In the genomic region with DNA sequence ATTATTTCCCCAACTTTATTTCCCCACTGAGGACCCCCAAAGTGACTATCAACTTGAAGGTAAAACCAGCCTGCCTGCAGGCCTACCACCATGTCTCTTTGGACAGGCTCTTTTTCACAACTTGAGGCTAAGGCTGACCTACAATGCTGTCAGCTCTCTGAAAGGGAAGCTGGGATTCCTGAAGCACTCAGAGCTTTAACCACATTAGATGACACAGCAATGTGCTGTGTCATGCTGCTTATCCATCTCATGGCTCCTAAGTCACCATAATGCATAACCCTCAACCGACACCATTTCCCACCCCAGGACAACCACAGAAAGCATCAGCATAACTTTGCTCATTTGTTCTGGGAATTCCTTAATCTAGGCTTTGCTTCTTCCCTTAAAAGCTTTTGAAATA, we compare ENCODE assay signal across 21 mouse cellular contexts.
DNase-seq lines count a peak whose midpoint lies in the region; ATAC-seq and TF ChIP-seq lines count a peak whose summit lies in the region.
"Had no signal": no experiment of that assay in that cellular context is flagged by ENCODE, and none has a peak within 500 bp of the region (broad histone marks: within the 10 kb centered on the region; RNA-seq: fewer than 3 reads in every experiment).

No protein-coding gene starts in this region.

- no peaks in the 10 kb centered on the region for H3K4me1 ChIP-seq in hindbrain, postnatal 0 days (ENCODE audit: insufficient read depth, low read length)
- H3K4me1 ChIP-seq: forebrain, embryonic 13.5 days; heart, embryonic 15.5 days had no signal

- ATAC-seq in common myeloid progenitor, adult 5-6 weeks (replicated peaks; ENCODE audit: low read depth, poor library complexity, severe bottlenecking) = peak; percentile 100
- peak; percentile 52 for ATAC-seq in megakaryocyte-erythroid progenitor cell, adult 5-6 weeks (replicated peaks; ENCODE audit: low FRiP score, low TSS enrichment, poor library complexity, severe bottlenecking)
- no peak for ATAC-seq in hindbrain, postnatal 0 days
- ATAC-seq: forebrain, embryonic 13.5 days; intestine, embryonic 16.5 days had no signal

- intact Hi-C loops in left cerebral cortex, postnatal 36 days (cut with DNase I) = no loop called here

- H3K36me3 ChIP-seq in hindbrain, postnatal 0 days (ENCODE audit: insufficient read depth, low read length) = no peaks in the 10 kb centered on the region
- H3K36me3 ChIP-seq: embryonic facial prominence, embryonic 10.5 days; heart, embryonic 15.5 days; hindbrain, embryonic 10.5 days had no signal

- no peaks in the 10 kb centered on the region for H3K9me3 ChIP-seq in hindbrain, postnatal 0 days (ENCODE audit: low read length)
- H3K9me3 ChIP-seq: embryonic facial prominence, embryonic 10.5 days; forebrain, embryonic 13.5 days; heart, embryonic 15.5 days; hindbrain, embryonic 10.5 days had no signal

- no peak for TF ChIP-seq CTCF in hindbrain, postnatal 0 days (IDR thresholded peaks at IDR 0.05; ENCODE audit: low read depth)

- no peak overlapping the region for H3K4me3 ChIP-seq in hindbrain, postnatal 0 days (ENCODE audit: low read length)
- H3K4me3 ChIP-seq: embryonic facial prominence, embryonic 10.5 days; forebrain, embryonic 13.5 days; gastrocnemius, adult 2 months; heart, adult 2 months; heart, embryonic 15.5 days; hindbrain, embryonic 10.5 days had no signal

- WGBS in hindbrain, postnatal 0 days = 97% methylated on average over 1 of the region's 1 CpGs

- no peak overlapping the region for H3K9ac ChIP-seq in hindbrain, postnatal 0 days (replicated peaks; ENCODE audit: low read length)
- H3K9ac ChIP-seq: forebrain, embryonic 13.5 days; heart, embryonic 15.5 days; hindbrain, embryonic 14.5 days had no signal

- no peak overlapping the region for H3K4me2 ChIP-seq in hindbrain, postnatal 0 days (ENCODE audit: low read depth, low read length)
- H3K4me2 ChIP-seq: forebrain, embryonic 13.5 days; heart, embryonic 11.5 days; heart, embryonic 15.5 days; hindbrain, embryonic 14.5 days had no signal

- no peaks in the 10 kb centered on the region for H3K27me3 ChIP-seq in hindbrain, postnatal 0 days (ENCODE audit: insufficient read depth, low read length)
- H3K27me3 ChIP-seq: forebrain, embryonic 13.5 days; heart, embryonic 15.5 days had no signal

- DNase-seq in 3134 (ENCODE audit: extremely low read depth, insufficient read length, low spot score) (peak; percentile 26), 416B (ENCODE audit: low read depth) (peak; percentile 38)
- no peak for DNase-seq in hindbrain, postnatal 0 days (ENCODE audit: low spot score)
- DNase-seq in left cerebral cortex, postnatal 36 days (ENCODE audit: low spot score in 2 of 2) = no peak
- DNase-seq: adrenal gland, adult 8-10 months; adrenal gland, postnatal 36 days; cerebellum, adult 9-10 months; cerebellum, postnatal 36 days; gastrocnemius, adult 2 months; gastrocnemius, postnatal 25 days; heart, adult 2 months; heart, postnatal 14 days had no signal

- no peak overlapping the region for H3K27ac ChIP-seq in hindbrain, postnatal 0 days
- H3K27ac ChIP-seq: embryonic facial prominence, embryonic 10.5 days; forebrain, embryonic 13.5 days; gastrocnemius, adult 2 months; heart, adult 2 months; heart, embryonic 15.5 days; hindbrain, embryonic 10.5 days; hindbrain, embryonic 14.5 days had no signal

Comparison
In these comparisons a context has a peak if more than half of its experiments do, and no peak if none do; other contexts are left out.
1. DNase-seq: peak in 3134 (single experiment) and 416B (single experiment); none in hindbrain, postnatal 0 days (single experiment) and left cerebral cortex, postnatal 36 days (0 of 2).